Mouse (Mus musculus): Measurements from ENCODE around the gene Polr2c. TPM values are rescaled to one million over a fixed set of nuclear protein-coding genes. Genes with fewer than 3 reads are reported as not detected.
"Not testable (repeated sequence)": the region's sequence is repeated elsewhere in the genome, so short reads cannot be mapped to it uniquely, and the experiment has no call there.

The Polr2c gene
- 10 to 100 TPM; 62.9 to 80.4 (median 72.9) TPM for total RNA-seq (2022)

DNA sequence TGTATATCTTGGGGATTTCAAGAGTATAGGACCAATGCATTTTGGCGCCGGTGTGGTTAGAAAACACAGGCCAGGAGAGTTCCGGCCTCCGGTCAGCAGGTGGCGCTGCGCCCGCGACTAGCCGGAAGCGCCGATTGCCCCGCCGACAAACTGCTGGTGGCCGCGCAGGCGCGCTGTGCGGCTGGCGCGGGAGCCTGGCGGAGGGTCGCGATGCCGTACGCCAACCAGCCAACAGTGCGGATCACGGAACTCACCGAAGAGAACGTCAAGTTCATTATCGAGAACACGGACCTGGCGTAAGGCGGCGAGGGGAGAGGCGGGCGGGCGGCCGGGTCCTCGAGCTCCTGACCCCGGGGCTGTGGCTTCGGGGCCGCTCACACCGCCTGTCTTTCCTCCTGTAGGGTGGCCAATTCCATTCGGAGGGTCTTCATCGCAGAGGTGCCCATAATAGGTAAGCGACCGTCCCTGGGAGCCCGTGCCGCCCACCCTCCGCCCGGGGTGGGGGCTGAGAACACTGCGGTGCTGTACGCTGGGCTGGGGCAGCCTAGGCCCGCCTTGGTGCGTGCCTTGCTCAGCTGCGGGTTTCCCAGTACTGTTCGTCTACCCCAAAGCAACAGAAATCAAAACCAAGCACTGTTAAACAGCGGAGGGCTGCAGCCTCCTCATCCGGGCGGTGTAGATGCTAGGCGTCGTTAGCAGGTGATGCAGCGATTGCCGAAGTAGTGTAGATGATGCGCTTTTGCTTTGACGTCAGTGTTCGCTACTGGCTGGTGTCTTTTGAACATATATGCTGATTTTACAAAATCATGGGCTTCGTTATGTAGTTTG, at the start of gene Polr2c:
Gene Polr2c, plus strand, starts transcription at position 105 of the 828 bp plus-strand sequence.
- peak; percentile 73 to 91 for DNase-seq (ENCODE audit: low spot score in 2 of 2)

DNA sequence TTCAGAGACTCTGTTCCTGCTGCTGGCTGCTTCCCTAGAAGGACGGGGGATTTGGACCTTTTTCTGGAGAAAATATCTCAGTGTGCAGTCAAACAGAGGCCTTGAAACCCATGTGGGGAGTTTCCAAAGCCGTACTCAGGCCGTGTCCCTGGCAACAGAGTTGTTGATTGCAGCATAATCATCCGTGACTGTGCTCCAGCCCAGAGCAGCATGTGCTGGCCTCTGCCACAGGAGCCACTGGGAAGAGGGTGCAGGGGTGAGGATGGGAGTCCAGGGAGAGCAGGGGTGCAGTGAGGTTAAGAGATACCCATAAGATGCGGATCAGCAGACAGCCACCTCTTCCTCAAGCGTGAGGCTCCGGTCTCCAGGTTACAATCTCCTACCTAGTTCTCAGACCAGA, 49.7 kb upstream of the Polr2c start:
- DNase-seq (ENCODE audit: low spot score in 2 of 2), result no peak

DNA sequence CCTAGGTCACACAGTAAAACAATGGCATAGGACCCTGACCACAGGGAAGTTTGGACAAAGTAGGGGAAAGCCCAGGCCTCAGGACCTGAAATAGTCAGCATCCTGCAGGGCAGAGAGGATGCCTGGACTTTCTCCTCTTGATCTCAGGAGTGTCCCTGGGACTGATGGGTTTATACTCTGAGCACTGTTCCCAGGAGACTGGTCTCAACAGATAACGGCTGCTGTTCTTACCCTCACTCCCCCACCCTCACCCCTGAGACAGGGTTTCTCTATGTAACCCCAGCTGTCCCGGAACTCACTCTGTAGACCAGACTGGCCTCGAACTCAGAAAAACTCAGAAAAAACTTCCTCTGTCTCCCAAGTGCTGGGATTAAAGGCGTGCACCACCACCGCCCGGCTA, 48.9 kb upstream of the Polr2c start:
- DNase-seq (ENCODE audit: low spot score in 2 of 2), result no peak

DNA sequence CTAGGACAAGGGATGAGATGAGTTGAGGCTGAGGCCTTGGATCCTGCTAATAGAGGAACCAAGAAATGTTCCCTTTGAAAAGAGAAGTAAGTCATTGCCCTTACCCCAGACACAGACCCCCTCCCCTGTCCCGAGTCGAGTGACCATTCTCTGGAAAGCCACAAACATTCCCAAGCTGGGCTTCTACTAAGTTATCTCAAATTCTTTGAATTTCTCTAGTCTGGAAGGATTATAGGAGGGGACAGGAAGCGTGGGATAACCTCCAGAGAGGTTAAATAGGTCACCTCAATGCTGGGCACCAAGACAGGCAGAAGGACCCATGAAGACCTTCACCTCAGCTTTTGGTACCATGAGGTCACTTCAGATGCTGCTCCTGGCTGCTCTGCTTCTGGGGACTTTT, 47.1 kb upstream of the Polr2c start, which contains the start of gene Ccl17:
Gene Ccl17, plus strand, starts transcription at position 301 of the 400 bp plus-strand sequence.
- DNase-seq (ENCODE audit: low spot score in 2 of 2), result no peak

DNA sequence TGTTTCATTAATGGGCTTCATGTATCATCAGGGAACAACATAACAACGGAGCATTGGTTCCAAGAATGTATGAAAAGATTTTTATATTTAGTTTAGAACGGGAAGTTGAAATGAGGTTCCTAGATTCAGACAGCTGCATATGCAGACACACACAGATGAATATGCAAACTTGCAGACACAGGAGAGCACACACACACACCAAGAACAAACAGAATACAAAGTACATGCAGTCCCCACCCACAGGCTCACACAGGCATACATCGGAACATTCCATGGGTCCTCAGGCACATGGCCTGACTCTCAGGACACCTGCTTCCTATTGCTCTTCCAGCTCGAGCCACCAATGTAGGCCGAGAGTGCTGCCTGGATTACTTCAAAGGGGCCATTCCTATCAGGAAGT, 46.4 kb upstream of the Polr2c start:
- DNase-seq (ENCODE audit: low spot score in 2 of 2), result no peak

DNA sequence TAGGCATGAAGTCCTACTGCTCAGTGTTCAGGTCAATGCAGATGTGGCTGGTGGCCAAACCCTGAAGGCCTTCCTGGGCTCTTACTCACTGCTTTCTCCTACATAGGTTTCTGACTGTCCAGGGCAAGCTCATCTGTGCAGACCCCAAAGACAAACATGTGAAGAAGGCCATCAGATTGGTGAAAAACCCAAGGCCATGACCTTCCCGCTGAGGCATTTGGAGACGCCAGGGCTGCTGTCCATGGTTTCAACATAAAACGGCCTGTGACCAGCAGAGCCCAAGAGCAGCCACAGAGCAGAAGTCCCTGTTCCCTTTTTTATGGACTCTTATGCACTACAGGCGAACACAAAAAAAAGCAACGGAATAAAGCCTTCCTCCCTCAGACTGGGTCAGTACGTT, 45.6 kb upstream of the Polr2c start:
- DNase-seq (ENCODE audit: low spot score in 2 of 2), result no peak

DNA sequence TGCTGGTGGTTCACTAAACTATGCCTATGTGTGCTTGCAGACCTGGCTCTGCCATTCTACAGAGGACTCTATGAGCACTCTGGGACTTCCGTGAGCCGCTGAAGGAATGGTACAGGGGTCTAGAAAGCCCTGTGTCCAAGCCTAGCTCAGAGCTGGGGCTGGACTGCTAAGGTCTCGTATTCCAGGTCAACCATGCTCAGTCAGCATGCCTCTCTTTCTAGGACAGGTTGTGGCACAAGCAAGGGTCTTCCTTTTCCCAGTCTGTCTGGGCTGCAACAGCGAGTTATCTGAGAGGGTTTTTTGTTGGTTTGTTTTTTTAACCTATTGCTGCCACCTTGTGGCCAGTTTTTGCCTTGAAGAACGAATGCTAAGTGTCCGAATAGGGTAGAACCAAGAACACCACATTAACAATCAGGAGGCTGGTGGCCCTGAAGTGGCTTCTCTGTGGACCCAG, 44.6 kb upstream of the Polr2c start:
- DNase-seq (ENCODE audit: low spot score in 2 of 2), result peak; percentile 83 to 96

DNA sequence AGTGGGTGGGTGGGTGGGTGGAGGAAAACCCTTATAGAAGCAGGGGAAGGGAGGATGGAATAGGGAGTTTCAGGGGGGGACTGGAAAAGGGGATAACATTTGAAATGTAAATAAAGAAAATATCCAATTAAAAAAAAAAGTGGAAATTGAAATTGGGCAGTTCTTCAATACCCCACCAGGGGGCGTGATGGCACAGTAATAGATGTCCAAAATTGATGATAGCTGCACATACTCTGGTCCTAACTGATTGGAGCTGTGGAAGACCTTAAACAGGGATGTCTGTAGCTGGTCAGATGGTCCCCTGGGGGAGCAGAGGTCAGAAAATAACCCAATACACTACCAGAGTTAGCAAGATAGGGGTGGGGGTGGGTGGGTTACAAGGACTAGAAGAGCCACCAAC, 42.7 kb upstream of the Polr2c start:
- no peak for DNase-seq (ENCODE audit: low spot score in 2 of 2)

DNA sequence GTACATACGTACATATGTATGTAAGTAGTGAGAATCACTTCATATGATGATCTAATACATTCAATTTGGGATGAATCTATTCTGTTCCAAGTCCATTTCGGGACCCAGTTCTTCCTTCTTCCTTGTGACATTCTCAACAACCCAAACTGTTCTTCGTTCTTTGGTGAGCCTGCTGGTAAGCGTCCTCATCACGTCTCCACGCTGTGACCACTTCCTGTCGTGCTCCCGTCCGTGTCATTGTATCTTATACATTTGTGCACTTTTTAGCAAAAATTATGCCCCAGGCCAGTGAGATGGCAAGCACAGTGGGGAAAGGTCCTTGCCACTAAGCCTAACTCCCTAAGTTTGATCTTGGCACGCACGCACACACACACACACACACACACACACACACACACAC, 39.3 kb upstream of the Polr2c start:
- no peak for DNase-seq (ENCODE audit: low spot score in 2 of 2)

DNA sequence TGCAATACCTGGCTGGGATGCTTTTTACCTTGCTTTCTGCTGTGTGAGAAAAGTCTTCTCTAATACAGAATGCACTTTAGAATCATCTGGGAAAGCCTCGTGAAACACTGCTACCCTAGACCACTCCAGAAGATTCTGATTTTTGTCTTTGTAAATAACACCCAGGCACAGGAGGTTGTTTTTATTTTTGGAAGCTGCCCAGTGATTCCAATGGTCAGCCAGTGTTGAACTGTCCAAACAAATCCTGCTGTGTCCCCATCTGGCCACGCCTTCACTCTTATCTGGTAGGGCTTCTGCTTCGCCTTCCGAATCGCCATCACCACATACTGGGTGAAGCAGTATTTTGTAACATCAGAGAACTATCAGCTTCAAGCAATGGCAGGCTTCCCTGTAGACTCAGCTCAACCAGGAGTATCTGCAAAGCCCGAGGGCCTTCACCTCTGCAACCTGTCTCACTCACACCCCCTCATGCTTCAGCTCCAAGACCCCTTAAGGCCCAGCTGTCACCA, 37.5 kb upstream of the Polr2c start:
- no peak for DNase-seq (ENCODE audit: low spot score in 2 of 2)

DNA sequence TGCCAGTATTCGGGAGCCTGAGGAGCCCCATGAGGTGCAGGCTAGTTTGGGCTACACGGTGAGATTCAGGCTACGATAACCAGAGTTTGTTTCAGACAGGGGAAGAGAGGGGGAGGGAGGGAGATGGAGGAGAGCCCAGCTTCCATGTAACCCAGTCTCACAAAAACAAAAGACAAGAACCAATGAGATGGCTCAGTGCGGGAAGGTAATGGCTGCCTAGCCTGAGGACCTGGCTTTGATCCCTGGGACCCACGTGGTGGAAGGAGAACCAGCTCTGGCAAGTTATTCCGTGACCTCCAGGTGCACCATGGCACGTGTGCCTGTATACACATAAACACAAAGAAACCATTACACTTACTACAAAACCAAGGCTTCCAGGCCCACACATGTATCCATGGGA, 36.7 kb upstream of the Polr2c start:
- no peak for DNase-seq (ENCODE audit: low spot score in 2 of 2)

DNA sequence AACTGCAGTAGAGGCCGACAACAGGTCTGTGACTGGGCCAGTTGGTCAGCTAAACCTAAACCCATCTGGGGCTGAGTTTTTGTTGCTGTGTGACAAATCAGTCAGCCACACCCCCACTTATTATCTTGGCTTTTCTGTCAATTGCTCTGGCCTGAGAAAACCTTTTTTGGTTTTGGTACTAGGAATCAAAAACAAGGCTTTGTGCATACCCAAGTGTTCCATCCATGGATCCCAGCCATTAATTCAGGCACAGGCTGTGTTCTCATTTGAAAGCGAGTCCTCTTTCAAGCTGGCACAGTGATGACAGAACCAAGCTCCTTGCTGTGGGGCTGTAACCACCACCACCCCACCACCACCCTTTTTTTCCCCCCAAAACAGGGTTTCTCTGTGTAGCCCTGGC, 35.9 kb upstream of the Polr2c start:
- DNase-seq (ENCODE audit: low spot score in 2 of 2), result no peak

DNA sequence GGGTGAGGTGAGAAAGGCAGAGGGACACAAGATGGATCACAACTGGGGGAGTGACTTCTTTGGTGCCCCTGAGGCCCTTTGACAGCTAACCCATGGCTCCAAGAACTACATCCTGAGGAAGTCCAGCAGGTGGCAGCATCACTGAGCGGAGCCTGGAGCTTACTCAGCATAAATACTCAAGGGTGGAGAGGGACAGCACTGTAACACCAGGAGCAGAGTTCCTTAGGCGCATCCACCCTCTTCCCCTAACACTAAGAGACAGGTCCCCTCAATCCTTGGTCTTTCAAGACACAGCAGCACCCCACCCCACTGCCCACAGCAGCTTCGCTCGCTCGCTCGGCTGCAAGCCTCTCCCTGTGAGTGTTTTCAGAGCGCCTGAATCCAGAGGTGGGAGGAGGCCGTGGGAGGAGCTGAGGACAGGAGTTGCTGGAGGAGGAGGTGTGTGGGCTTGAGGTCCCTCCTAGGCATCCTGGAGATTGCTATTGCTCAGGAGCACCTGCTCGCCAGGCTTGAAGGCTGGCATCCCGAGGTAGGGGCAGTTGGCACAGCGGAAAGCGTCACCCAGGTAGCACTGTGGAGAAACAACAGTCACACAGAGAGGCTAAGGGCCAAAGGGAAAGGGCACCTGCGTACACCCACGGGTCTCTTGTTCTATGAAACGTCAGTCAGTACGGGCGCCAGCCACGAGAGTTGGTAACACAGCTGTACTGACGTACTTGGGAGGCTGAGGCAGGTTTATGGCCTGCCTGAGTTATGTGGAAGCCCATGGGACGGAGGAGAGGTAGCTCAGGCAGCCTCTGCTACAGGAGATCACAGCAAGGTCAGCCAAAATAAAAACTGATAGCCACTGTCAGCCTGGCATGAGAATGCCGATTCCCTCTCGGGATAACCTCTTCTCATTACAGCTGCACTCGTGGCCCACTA, 34.4 kb upstream of the Polr2c start:
- no peak for DNase-seq (ENCODE audit: low spot score in 2 of 2)

DNA sequence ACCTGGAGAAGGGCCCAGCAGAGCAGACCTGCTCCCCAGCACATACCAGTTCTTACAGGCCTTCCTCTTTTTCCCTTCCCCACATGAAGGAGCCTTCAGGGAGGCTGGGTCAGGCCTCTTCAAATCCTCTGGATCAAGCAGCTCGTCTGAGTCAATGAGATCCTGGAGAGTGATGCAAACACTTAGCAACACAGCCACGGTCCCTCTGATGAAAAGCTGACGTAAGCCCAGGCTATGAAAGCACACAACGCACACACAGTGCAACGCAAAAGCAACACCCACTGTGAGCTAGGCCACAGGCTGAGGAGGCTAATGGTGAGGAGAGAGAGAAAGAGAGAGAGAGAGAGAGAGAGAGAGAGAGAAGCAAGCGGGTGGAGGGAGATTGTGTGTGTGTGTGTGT, 32.1 kb upstream of the Polr2c start:
- no peak for DNase-seq (ENCODE audit: low spot score in 2 of 2)

DNA sequence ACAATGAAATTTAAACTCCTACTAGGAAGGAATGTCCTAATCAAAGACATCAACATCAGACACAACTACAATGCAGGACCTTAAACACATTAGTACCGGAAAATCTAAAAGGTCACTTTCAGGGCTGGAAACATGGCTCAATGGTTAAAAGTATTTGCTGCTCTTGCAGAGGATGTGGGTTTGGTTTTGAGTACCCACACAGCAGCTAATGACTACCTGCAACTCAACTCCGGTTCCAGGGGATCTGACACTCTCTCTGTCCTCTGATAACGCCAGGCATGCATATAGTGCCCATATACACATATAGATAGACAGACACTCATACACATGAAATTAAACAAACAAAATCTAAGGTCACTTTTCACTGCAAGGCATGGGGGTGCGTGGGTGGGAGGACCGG, 31.0 kb upstream of the Polr2c start:
- no peak for DNase-seq (ENCODE audit: low spot score in 2 of 2)

DNA sequence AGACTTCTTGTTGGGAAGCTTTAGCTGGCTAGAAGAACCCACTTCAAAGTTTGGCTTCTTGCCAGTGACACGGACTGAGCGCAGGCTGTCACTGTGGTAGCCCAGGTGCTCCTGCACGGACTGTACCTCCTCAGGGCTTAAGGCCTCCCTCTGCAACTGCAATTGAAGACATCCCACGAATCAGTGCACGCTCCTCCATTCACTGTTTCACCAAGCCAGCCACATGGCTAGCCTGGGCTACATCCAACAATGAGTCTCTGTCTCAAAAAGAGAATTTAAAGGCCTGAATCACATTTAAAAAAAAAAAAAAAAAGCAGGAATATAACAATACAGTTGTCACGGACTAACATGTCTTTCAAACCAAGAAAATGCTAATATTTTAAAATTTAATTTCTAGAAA, 29.0 kb upstream of the Polr2c start:
- DNase-seq (ENCODE audit: low spot score in 2 of 2), result no peak

DNA sequence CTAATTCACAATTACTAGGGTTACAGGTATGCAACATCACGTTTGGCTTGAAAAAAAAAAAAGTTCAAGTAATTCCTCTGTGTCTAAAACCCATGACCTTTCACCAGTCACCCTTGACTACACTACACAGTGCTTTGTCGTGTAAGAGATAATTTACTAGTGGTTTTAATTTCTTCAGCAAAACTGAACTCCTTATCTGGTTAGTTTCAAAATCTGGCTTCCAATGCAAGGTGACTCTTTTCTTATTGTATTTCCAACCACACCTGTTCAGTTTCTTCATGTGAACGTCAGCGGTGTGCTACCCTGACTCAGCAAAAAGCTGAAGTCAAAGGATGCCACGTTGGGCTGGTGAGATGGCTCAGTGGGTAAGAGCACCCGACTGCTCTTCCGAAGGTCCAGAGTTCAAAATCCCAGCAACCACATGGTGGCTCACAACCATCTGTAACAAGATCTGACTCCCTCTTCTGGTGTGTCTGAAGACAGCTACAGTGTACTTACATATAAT, 23.3 kb upstream of the Polr2c start:
- not testable (repeated sequence) for DNase-seq (ENCODE audit: low spot score in 2 of 2)

DNA sequence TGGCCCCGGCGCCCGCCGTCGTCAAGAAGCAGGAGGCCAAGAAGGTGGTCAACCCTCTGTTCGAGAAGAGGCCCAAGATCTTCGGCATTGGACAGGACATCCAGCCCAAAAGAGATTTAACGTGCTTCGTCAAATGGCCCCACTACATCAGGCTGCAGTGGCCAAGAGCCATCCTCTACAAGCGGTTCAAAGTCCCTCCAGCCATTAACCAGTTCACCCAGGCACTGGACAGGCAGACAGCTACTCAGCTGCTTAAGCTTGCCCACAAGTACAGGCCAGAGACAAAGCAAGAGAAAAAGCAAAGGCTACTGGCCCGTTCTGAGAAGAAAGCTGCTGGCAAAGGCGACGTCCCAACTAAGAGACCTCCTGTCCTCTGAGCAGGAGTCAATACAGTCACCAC, 21.5 kb upstream of the Polr2c start:
- DNase-seq (ENCODE audit: low spot score in 2 of 2), result not testable (repeated sequence)

DNA sequence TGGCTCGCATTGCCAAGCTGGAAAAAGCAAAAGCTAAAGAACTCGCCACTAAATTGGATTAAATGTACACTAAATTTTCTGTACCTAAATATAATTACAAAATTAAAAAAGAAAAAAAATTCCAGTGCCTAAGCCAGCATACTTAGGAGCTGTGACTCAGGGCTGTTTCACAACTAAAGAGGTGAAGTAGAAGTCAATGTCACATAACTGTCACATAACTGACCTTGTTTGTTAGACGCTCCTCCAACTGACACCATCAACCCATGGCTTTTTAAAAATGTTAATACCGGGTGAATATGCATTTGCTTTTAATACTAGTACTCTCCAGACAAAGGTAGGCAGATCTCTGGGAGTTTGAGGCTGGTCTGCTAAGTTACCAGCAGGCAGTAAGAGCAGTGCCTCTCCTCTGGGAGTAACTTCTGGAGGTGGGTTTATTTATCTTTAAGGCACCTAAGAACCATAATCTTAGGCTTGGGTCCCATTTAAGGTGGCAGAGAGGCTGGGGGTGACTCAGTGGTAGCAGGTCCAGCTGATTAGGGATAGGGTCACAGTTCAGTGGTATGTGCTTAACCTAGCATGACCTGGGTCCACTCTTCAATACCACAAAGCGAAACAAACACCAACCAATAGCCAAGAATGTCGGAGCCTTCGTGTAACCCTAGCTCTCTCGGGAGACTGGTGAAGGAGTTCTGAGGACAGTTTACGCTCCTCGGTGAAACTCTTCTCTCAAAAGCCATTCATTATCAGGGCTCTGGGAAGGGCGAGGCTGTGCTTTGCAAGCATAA, 20.6 kb upstream of the Polr2c start:
- DNase-seq (ENCODE audit: low spot score in 2 of 2), result no peak

DNA sequence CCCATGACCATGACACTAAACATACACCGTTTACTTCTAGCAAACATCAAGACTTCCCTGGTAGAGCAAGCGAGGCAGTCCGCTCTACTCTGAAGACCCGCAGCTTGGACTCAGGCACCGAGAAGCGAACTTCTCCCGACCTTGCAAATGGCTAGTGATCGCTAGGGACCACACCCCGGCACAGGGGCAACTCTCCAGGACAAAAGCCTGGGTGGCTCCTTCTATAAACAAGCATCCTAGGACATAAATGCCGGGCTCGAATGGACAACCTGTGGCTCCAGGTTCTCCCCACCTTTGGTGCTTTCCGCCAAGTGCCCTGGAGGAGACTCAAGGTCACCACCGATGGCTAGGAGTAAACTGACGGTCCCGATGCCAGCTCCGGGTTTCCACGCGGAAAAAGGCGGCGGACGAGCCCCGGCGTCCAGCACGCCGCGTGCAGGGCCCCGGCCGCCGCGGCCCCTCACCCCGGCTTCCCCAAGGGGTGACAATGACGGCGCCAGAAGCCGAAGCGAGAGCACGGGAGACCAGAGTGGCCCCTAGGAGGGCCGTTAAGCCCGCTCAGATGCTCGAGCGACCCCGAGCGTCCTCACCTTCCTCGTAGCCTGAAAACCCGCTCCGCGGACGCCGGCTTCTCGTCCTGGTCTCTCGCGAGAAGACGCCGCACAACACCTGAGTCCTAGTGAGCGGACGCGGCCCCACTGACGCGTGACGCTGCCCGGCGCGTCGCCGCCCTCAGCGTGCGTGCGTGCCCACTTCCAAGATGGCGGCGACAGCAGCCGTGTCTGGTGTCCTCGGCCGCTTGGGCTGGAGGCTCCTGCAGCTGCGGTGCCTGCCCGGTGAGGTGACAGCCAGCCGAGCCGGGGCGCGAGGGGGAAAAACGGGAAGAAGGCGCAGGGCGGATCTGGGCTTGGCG, 19.3 kb upstream of the Polr2c start, which contains the start of the genes Coq9 and Ciapin1:
Gene Coq9, plus strand, starts transcription at position 660 of the 913 bp plus-strand sequence.
Gene Ciapin1, minus strand, starts transcription at position 697 of the 913 bp plus-strand sequence.
- DNase-seq (ENCODE audit: low spot score in 2 of 2), result peak; percentile 93 to 94
